Mouse (Mus musculus) thymus, postnatal 14 days (tissue): Measurements from ENCODE around the gene Pid1.
"Not testable (repeated sequence)": the region's sequence is repeated elsewhere in the genome, so short reads cannot be mapped to it uniquely, and the experiment has no call there.

Experiments used
- DNase-seq: peaks from one replicate; pipeline ENCODE4 v3.0.0; 2021

Gene Pid1

GRCm38 (mm10) chr1:84357216-84357615 is 6.8 kb downstream of the Pid1 start:
- no peak for DNase-seq

- DNase-seq = no peak
Observed at GRCm38 (mm10) chr1:84350262-84350661, 13.7 kb downstream of the Pid1 start.

- no peak for DNase-seq
Observed at GRCm38 (mm10) chr1:84347796-84348476, 16.0 kb downstream of the Pid1 start.

DNA sequence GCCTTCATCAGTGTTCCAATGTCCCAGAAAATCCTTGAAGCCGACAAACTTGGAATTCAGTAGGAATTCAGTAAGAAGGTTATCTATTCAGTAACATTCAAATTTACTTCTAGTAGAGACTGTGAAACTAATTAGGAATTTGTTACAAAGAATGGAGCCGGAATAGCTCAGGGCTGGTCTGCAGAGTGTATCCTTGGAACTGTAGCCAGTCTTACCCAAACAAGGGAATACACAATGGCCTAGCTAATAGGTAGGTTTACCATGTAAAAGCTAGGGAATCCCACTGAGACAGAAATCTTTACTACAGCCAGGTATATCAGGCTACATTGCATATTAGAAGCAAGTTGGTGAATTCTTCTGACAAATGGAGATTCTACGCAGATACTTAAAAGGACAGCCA is 31.2 kb downstream of the Pid1 start:
- DNase-seq = not testable (repeated sequence)

DNA sequence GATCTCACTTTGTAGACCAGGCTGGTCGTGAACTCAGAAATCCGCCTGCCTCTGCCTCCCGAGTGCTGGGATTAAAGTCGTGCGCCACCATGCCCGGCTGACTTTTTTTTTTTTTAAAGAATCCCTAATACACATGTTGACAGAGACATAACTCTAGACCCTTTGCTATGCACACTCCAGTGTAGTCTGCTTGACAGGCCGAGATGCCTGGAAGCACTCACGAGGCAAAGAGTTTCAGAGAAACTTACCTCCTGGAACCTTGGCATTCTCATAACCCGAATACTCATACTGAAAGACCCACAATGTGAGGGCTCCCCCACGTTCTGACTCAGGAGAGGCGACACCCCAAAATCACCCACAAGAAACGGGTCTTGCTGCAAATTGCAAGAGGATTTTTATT is 32.1 kb downstream of the Pid1 start:
- not testable (repeated sequence) for DNase-seq

DNA sequence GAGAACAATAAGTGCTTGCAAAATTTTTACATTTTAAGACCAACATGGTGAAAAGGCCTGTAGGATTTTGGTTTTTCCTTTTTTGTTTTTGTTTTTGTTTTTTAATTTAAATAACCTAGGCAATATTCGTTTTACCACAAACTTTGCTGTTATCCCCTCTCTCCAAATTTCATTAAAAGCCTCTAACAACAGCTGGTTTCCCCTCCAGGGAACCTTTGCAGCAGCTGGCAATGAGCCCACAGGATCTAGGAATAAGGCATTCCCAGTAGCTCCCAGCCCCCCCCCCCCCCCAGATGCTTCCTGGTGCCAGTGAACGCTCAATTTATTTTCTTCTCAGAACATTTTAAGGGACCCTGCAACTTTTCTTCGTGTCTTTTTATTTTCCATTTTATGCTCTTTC is 38.7 kb downstream of the Pid1 start:
- no peak for DNase-seq

GRCm38 (mm10) chr1:84321327-84321726 is 42.7 kb downstream of the Pid1 start:
- no peak for DNase-seq

- DNase-seq = no peak
Observed at GRCm38 (mm10) chr1:84318569-84318968, 45.4 kb downstream of the Pid1 start.

DNA sequence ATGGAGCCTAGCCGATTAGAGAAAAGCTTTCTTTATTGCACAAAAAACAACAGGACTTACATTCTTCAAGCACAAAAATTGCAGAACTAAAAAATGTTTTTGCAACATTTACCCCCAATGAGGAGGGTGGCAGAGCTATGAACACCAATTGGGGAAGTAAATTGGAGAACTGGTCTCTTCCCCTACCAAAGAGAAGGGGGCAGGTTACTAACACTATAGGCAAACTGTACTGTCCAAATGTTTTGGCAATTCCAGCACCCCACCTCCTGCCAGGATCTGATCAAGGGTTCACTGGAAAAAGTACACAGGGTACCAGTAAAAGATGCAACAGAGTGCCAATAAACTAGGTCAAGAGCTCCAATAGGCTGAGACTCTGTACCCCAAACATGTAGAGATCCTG is 46.2 kb downstream of the Pid1 start:
- no peak for DNase-seq

- no peak for DNase-seq
Observed at GRCm38 (mm10) chr1:84309966-84310460, 54.0 kb downstream of the Pid1 start.

GRCm38 (mm10) chr1:84305713-84306421 is 58.1 kb downstream of the Pid1 start:
- no peak for DNase-seq

DNA sequence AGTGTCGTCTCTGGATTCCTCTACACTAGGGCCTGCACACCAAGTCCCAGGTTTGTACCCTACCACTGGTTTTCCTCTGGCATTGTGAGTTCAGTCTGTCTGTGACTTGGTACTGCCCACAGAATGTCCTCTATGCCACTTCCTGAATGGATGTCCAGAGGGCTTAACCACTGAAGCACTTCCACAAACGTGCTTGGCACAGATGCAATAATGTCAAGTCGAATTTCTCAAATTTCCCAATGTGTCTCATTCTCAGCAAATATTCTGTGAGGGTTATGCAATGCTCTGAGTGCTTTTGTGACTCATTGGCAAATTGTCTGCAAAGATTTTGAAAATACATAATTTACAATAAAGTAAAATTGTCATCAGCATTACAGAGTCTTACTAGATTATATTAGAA is 61.2 kb downstream of the Pid1 start:
- DNase-seq = no peak

GRCm38 (mm10) chr1:84299719-84300118 is 64.3 kb downstream of the Pid1 start:
- DNase-seq = no peak

GRCm38 (mm10) chr1:84286682-84287111 is 77.3 kb downstream of the Pid1 start:
- peak; percentile 5 for DNase-seq

GRCm38 (mm10) chr1:84285620-84286019 is 78.4 kb downstream of the Pid1 start:
- no peak for DNase-seq

GRCm38 (mm10) chr1:84284293-84285068 is 79.5 kb downstream of the Pid1 start:
- no peak for DNase-seq

DNA sequence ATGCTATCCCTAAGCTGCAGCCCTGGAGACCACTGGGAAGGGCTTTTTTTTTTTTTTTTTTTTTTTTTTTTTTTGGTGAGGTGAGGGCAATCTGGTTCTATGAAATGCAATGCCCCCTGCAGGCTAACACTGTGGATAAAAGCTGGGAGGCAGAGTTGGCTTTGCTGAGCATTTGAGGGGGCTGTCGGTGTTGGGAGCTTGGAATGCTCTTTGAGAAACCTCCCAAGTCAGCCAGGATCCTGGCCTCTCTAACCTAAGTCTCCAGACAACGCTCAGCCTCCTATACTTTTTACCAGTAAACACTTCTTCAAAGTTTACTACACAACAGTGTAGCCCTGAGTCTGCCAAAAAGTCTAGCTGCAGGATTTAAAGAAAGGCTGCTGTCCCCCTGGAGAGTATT is 80.9 kb downstream of the Pid1 start:
- no peak for DNase-seq

GRCm38 (mm10) chr1:84280171-84280570 is 83.8 kb downstream of the Pid1 start:
- DNase-seq = no peak

- no peak for DNase-seq
Observed at GRCm38 (mm10) chr1:84278359-84279255, 85.4 kb downstream of the Pid1 start.

DNA sequence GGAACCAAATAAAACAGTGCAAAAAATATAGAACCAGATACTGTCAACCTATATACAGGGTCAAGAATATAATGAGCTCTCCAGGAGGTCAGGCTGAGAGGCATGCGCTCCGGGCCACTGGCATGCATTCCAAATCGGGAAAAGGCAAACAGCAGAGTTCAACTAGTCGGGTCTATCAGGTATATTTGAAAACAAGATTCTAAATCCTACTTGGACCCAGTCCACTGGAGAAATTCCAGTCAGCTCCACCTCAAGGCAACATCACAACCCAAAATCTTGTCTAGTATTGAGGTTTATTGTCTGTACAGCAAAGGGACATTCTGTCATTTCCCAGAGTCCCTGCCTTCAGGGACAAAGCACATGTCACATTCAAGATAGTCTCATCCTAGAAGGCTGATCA is 91.0 kb downstream of the Pid1 start:
- DNase-seq = no peak

- DNase-seq = no peak
Observed at GRCm38 (mm10) chr1:84271712-84272200, 92.2 kb downstream of the Pid1 start.

DNA sequence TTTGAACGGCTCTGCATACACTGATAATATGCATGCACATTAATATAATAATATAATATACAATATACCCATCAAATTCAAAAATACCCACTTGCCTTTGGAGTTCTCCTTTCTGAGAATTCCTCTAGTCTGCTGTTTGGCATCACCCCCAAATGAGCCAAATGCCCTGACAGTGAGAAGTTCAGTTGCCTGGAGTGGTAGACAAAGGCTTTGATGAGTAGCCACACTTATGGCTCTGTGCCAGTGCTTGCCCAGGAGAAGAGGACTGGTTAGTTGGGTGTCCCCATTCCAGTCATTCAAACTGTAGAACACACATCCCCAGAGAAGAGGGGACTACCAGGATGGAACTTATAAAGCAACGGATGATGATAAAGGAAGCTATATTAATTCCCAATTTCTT is 106.3 kb downstream of the Pid1 start:
- DNase-seq = no peak
